Mouse (Mus musculus): ENCODE measurements at regions not wholly inside any gene's neighbourhood (a gene's known extent, or its start where the extent isn't known, plus 50 kb on each side); places are given as distances from the start of the nearest gene placed in this dataset.

DNA sequence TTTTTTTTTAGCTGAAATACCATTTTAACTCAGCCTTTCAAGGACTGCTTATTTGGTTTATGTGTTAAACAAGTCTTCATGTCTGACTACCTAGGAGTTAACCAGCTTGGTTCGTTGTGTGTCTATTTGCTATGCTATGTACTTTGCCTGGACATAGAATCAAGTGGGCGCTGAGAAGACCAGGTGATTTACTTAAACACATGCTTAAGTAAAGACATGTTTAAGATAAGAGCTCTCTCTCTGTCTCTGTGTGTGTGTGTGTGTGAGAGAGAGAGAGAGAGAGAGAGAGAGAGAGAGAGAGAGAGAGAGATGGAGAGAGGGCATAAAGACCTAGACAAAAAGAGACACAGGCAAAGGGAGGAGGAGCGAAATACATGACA is 302.3 kb downstream of the Pik3r1 start:
- Histone ChIP-seq H3K4me1 (ENCODE audit: control insufficient read depth, insufficient read depth, low read length) (no peaks in the 10 kb centered on the region), H3K27ac (ENCODE audit: control insufficient read depth, insufficient read depth, low read depth, low read length, poor library complexity) (no peak overlapping the region), H3K4me3 (replicated peaks; ENCODE audit: control insufficient read depth, low read depth, low read length) (no peak overlapping the region)
- 81% methylated on average over 3 of the region's 3 CpGs for WGBS
- TF ChIP-seq POLR2A (IDR thresholded peaks at IDR 0.05; ENCODE audit: borderline replicate concordance, control insufficient read depth, low read depth, low read length) = no peak
- TF ChIP-seq CTCF (IDR thresholded peaks at IDR 0.05; ENCODE audit: control insufficient read depth, insufficient read depth, low read length) = no peak

DNA sequence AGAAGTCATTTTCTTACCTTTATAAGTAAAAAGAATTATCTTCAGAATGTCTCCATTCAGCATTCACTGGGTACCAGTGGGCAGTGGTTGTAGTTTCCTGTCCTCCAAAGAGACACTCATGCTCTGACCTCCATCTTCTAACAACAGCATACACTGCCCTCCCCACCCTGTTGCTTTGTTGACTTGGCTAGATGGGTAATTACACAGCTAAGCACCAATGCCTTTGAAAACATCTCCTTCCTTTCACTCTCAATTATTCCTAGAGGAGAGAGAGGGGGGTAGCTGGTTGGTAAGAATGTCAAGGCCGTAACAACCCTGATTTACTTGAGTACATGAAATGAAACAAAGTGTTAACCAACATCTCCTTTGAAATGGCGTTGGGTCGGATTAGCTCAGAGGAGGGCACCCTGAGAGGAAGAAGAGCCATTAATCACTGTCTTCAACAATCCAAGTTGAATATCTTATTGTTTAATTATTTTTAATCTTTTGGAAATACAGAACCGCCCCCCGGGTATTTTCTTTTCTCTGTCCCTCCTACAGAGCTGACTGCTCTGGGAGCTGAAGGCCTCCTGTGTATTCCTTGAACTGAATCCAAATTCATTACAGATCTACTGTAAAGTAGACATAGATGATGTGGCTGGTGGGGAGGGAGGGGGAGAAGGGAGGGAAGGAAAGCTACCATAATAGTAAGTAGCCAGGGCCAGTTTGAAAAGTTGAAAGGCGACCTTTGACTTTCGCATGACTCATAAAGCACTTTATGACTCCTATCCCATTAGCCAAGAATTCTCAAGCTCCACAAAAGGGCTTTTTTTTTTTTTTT is 302.9 kb downstream of the Pik3r1 start:
- TF ChIP-seq POLR2A (IDR thresholded peaks at IDR 0.05; ENCODE audit: borderline replicate concordance, control insufficient read depth, low read depth, low read length) (no peak), CTCF (IDR thresholded peaks at IDR 0.05; ENCODE audit: control insufficient read depth, insufficient read depth, low read length) (no peak)
- 81% methylated on average over 7 of the region's 7 CpGs for WGBS
- Histone ChIP-seq H3K4me3 (replicated peaks; ENCODE audit: control insufficient read depth, low read depth, low read length) (no peak overlapping the region), H3K4me1 (ENCODE audit: control insufficient read depth, insufficient read depth, low read length) (no peaks in the 10 kb centered on the region), H3K27ac (ENCODE audit: control insufficient read depth, insufficient read depth, low read depth, low read length, poor library complexity) (no peak overlapping the region)

DNA sequence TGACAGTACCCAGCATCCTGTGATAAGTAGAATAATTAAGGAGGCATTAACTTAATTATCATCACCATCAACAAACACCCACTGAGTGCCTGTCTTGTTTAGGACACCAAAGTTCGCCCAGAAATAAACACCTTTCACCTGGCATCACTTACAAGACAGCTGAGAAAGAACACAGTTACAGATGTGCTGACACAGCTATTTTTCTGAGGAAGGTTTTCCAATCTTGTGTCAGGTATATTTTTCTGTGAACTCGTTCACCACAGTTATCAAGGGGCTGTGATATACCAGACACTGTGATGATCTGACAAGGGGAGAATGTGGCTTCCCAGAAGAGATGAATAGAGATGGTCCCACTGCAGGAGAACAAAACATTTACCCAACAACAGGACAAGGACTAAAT is 311.1 kb downstream of the Pik3r1 start:
- 64% methylated on average over 2 of the region's 2 CpGs for WGBS
- H3K4me3 ChIP-seq (replicated peaks; ENCODE audit: control insufficient read depth, low read depth, low read length) = no peak overlapping the region
- no peak overlapping the region for H3K27ac ChIP-seq (ENCODE audit: control insufficient read depth, insufficient read depth, low read depth, low read length, poor library complexity)
- no peak for TF ChIP-seq CTCF (IDR thresholded peaks at IDR 0.05; ENCODE audit: control insufficient read depth, insufficient read depth, low read length)
- TF ChIP-seq POLR2A (IDR thresholded peaks at IDR 0.05; ENCODE audit: borderline replicate concordance, control insufficient read depth, low read depth, low read length) = no peak
- H3K4me1 ChIP-seq (ENCODE audit: control insufficient read depth, insufficient read depth, low read length) = no peaks in the 10 kb centered on the region

DNA sequence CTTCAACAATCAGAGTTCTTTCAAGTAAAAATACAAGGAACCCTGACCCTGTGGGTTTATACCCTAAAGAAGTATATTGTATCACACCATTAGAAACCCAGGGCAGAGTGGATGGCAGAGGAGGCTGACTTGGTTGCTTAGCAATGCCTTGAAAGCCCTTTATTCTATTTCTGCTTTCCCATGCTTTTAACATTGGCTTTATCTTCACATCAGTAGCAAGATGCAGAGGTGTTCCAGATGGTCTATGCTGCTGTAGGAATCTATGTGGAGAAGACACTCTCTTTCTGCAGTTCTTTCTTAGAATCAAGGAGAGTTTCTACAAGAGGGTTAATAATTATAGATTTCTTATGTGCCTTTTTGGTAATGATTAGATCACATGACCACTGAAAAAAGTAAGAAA is 313.7 kb downstream of the Pik3r1 start:
- Histone ChIP-seq H3K27ac (ENCODE audit: control insufficient read depth, insufficient read depth, low read depth, low read length, poor library complexity) (no peak overlapping the region), H3K4me1 (ENCODE audit: control insufficient read depth, insufficient read depth, low read length) (no peaks in the 10 kb centered on the region), H3K4me3 (replicated peaks; ENCODE audit: control insufficient read depth, low read depth, low read length) (no peak overlapping the region)
- TF ChIP-seq POLR2A (IDR thresholded peaks at IDR 0.05; ENCODE audit: borderline replicate concordance, control insufficient read depth, low read depth, low read length) = no peak
- TF ChIP-seq CTCF (IDR thresholded peaks at IDR 0.05; ENCODE audit: control insufficient read depth, insufficient read depth, low read length) = no peak

DNA sequence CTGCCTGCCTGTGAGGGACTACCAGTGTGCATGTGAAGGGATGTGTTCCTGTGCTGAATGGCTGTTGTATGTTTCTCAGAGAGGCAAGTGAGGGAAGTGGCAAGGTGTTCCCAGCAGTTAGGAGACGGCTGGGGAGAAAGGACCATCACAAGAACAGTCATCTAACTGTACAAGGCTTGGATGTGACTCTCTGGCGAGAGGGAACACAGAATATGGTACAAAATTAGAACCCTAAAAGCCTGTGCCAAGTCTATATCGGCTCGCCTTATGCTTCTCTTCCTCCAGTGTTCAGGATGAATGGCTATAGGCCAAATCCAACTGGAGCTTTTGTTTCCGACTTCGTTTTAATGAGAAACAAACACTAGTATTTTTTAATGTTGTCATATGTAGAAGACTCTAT is 317.5 kb downstream of the Pik3r1 start:
- no peak for TF ChIP-seq CTCF (IDR thresholded peaks at IDR 0.05; ENCODE audit: control insufficient read depth, insufficient read depth, low read length)
- no peak for TF ChIP-seq POLR2A (IDR thresholded peaks at IDR 0.05; ENCODE audit: borderline replicate concordance, control insufficient read depth, low read depth, low read length)
- WGBS = 83% methylated on average over 6 of the region's 6 CpGs
- no peaks in the 10 kb centered on the region for H3K4me1 ChIP-seq (ENCODE audit: control insufficient read depth, insufficient read depth, low read length)
- no peak overlapping the region for H3K27ac ChIP-seq (ENCODE audit: control insufficient read depth, insufficient read depth, low read depth, low read length, poor library complexity)
- no peak overlapping the region for H3K4me3 ChIP-seq (replicated peaks; ENCODE audit: control insufficient read depth, low read depth, low read length)

DNA sequence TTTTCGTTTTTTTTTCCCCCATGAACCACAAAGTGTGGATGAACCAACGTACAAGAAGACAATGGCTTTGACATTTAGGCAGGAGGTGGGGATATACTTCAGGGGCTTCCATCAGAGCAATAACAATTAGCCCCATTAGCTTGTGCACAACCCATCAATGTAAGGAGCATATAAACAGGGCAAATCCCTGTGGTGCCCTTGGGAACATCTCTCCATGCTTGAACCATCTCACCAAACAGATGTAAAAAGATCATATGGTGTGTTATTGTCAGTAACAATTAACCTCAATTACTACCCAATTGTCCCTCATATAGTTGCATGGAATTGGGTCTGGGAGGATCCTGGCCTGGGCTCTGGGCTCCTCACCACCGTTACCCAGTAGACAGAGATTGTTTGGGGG is 328.5 kb downstream of the Pik3r1 start:
- TF ChIP-seq CTCF (IDR thresholded peaks at IDR 0.05; ENCODE audit: control insufficient read depth, insufficient read depth, low read length) (no peak), POLR2A (IDR thresholded peaks at IDR 0.05; ENCODE audit: borderline replicate concordance, control insufficient read depth, low read depth, low read length) (no peak)
- no peaks in the 10 kb centered on the region for H3K4me1 ChIP-seq (ENCODE audit: control insufficient read depth, insufficient read depth, low read length)
- H3K27ac ChIP-seq (ENCODE audit: control insufficient read depth, insufficient read depth, low read depth, low read length, poor library complexity) = no peak overlapping the region
- no peak overlapping the region for H3K4me3 ChIP-seq (replicated peaks; ENCODE audit: control insufficient read depth, low read depth, low read length)
- WGBS = 77% methylated on average over 3 of the region's 3 CpGs

DNA sequence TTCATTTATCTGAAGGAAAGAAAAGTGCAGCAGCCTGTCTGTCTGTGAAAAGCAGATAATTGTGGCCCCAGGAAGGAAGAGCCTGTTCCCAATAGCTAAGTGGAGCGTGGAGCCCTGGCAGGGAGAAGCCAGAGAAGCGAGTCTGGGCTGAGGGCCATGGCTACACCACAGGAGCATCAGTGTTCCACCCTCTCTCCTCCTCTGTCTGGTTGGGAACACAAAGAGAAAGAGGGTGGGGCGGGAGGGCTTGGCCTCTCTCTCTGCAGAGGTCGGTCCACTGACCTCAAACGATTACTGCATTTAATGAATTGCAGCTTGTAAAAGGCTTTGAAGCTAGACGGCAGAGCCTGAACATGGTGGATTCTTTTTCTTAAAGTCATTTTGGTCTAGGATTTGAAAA is 329.0 kb downstream of the Pik3r1 start:
- no peaks in the 10 kb centered on the region for H3K4me1 ChIP-seq (ENCODE audit: control insufficient read depth, insufficient read depth, low read length)
- TF ChIP-seq CTCF (IDR thresholded peaks at IDR 0.05; ENCODE audit: control insufficient read depth, insufficient read depth, low read length) (no peak), POLR2A (IDR thresholded peaks at IDR 0.05; ENCODE audit: borderline replicate concordance, control insufficient read depth, low read depth, low read length) (no peak)
- no peak overlapping the region for H3K27ac ChIP-seq (ENCODE audit: control insufficient read depth, insufficient read depth, low read depth, low read length, poor library complexity)
- no peak overlapping the region for H3K4me3 ChIP-seq (replicated peaks; ENCODE audit: control insufficient read depth, low read depth, low read length)
- WGBS = 86% methylated on average over 6 of the region's 6 CpGs

DNA sequence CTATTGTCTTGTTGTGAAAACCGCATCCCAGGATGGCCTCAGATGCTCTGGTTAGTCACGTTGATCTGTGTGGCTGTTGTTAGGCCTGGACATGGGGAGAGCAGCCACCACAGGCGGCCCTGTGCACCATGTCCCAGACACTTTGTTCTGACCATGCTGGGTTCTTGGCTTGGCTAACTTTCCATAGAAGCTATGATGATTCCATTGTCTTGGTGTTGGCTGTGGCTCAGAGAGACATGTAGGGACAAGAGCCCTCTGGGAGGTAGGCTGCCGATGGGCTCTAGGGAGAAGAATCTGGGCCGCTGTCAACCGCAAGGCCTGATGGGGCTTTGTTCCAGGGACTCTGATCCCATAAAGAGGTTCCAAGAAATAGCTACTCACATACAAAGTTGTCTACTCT is 334.9 kb downstream of the Pik3r1 start:
- WGBS = 88% methylated on average over 6 of the region's 6 CpGs
- Histone ChIP-seq H3K4me1 (ENCODE audit: control insufficient read depth, insufficient read depth, low read length) (no peaks in the 10 kb centered on the region), H3K4me3 (replicated peaks; ENCODE audit: control insufficient read depth, low read depth, low read length) (no peak overlapping the region), H3K27ac (ENCODE audit: control insufficient read depth, insufficient read depth, low read depth, low read length, poor library complexity) (no peak overlapping the region)
- no peak for TF ChIP-seq POLR2A (IDR thresholded peaks at IDR 0.05; ENCODE audit: borderline replicate concordance, control insufficient read depth, low read depth, low read length)
- TF ChIP-seq CTCF (IDR thresholded peaks at IDR 0.05; ENCODE audit: control insufficient read depth, insufficient read depth, low read length) = no peak
